Mouse (Mus musculus): ENCODE data around the gene Slc10a4.

Slc10a4 gene

DNA sequence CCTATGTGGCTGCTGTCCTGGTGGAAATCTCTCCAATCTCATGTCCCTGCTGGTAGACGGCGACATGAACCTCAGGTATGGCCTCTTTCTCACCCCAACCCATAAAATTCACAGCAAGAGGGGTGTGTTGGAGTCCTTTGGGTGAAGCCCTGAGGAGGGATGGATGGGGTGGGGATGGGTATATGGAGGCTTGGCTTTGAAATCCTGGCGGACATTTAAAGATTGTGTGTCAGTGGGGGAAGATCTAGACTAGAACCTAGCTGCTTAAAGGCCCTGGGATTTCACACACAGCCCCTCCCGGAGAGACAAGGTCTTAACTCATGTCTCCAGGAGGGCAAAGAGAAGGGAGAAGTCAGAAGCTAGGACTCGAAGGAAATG lies 888 bp downstream of the Slc10a4 start:
- TF ChIP-seq GATA4 (IDR thresholded peaks at IDR 0.05; ENCODE audit: insufficient replicate concordance, low read length) = no peak

DNA sequence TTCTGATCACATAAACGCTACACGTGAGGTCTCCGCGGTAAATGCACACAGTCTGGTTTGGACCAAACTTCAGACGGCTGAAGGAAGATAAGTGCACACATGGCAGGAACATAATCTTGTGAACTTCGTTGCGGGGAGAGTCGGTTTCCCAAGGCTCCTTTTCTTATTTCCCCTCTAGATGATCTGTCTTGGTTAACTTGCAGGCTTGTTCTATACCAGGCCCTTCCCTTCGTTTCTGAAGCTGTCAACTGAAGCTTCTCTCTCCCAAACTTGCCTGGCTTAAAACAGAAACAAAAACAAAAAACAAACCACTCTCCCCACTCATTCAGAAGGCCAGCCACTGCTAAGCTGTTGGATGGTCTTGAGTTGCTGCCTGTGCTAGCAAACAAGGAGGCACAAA lies 8.1 kb downstream of the Slc10a4 start:
- no peak for TF ChIP-seq GATA4 (IDR thresholded peaks at IDR 0.05; ENCODE audit: insufficient replicate concordance, low read length)

DNA sequence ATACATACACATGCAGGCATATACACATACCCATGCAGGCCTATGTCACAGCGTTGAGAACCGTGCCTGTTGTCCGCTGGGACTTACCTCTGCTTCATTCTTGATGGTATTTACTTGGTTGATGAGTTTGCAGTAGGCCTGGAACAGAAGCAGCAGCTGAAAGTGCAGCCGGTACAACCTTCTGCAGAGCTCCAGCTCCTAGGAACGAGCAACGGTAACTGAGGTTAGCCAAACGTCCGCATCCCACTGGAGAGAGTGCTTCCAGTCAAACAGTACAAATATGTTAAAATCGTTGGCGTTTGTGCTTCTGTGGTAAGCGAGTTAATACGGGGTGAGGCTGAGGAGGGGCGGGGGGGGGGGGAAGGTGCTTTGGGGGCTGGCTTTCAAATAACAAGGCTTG lies 17.1 kb downstream of the Slc10a4 start:
- no peak for TF ChIP-seq GATA4 (IDR thresholded peaks at IDR 0.05; ENCODE audit: insufficient replicate concordance, low read length)

DNA sequence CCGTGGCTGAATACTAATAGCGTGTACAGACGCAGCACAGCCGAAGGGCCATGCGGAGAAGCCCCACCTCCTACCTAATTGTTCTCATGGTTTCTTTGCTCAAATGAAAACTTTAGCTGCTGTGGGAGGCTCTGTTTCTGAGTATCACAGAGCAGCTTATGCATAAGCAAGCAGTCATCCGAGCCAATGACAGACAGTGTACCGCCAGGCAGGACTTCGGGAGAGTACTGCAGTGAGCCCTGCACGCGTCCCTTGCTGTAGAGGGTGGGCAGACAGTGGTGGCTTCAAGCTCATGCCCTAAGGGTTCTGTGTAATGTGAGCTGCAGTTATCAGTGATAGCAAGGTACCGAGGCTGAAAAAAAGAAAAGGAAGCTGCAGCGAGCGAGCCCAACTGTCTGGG lies 22.0 kb downstream of the Slc10a4 start:
- no peak for TF ChIP-seq GATA4 (IDR thresholded peaks at IDR 0.05; ENCODE audit: insufficient replicate concordance, low read length)

DNA sequence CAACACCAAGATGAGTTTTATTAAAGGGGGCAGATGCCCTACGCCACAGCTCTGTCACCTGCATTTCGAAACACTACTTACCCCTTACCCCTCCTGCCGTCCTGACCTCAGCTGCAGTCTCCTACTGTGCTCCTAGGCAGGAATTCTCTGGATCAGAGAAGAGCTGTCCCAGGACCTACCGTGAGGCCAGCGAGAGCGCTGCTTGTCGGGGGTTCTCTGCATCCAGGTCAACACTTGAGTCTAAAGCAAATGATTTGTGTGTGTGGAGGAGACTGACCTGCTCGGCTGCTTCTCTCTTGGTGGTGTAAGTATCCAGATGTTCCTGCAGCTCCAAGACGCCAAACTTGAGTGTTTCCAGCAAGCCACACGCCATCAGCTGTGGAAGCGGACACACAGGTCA lies 25.8 kb downstream of the Slc10a4 start:
- no peak for TF ChIP-seq GATA4 (IDR thresholded peaks at IDR 0.05; ENCODE audit: insufficient replicate concordance, low read length)

DNA sequence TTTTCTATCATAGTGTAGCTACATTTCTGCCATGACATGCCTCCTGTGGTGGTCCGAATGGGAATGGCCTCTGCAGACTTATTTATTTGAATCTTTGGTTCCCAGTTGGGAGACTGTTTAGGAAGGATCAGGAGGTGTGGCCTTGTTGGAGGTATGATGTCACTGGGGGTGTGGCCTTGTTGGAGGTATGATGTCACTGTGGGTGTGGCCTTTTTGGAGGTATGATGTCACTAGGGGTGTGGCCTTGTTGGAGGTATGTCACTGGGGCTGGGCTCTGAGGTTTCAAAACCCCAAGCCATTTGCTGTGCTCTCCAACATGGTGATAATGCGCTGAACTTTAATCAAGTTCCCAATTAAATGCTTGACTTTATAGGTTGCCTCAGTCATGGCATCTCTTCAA lies 37.4 kb downstream of the Slc10a4 start:
- no peak for TF ChIP-seq GATA4 (IDR thresholded peaks at IDR 0.05; ENCODE audit: insufficient replicate concordance, low read length)

DNA sequence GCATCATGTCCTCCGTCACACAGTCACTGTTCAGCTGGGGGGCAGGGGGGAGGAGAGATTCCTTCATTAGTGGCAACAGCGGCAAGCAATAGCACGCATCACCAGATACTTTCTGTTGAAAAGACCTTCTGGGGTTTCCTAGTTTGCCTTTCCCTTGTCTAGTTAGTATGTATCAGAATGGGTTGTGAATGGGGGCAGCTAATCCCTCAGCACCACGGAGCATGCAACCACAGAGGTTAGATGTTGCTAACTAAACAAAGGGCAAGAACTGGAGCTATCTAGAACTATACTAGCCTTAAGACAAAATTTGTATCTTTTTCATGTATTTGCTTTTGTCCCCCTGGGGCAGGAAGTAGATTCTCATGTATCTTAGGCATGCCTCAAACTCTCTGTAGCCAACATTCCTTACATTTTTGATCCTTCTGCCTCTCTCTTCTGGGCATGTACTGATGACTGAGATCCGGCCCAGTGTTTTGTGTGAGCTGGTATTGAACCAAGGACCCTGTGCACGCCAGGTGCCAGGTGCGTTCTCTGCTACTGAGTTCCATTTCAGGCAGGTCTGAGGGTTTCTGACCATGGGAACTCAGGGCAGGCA lies 41.1 kb downstream of the Slc10a4 start:
- no peak for TF ChIP-seq GATA4 (IDR thresholded peaks at IDR 0.05; ENCODE audit: insufficient replicate concordance, low read length)

DNA sequence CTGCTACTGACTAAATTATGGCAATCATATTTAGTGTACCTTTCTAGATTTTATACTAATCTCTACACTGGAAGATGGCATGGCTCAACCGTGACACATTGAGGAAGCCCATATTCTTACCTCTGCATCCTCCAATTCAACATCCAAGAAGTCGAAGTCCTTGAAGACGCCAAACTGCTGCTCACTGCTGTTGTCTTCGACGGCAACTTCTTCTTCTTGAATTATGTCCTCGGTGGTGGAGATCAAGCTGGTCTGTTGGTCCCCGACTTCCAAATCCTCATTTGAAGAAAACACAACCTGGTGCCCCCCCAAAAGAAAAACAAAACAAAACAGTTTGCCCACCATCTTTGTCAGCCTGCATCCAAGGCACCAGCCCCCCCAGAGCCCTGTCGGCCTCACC lies 47.2 kb downstream of the Slc10a4 start:
- TF ChIP-seq GATA4 (IDR thresholded peaks at IDR 0.05; ENCODE audit: insufficient replicate concordance, low read length) = no peak

DNA sequence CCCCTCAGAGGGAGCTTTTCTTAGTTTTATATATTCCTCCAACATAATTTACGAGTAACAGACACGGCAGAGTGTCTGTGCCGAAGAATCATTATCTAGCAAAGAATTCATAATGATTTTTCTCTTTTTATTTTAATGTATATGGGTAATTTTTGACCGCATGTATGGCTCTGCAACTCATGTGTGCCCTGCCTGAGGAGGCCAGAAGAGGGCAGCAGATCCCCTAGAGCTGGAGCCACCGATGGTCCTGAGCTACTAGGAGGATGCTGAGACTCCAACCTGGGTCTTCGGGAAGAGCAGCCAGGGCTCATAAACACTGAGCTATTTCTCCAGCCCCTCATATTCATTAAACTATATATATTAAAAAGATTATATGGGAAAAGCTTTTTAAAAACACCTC lies 49.8 kb downstream of the Slc10a4 start:
- no peak for TF ChIP-seq GATA4 (IDR thresholded peaks at IDR 0.05; ENCODE audit: insufficient replicate concordance, low read length)

DNA sequence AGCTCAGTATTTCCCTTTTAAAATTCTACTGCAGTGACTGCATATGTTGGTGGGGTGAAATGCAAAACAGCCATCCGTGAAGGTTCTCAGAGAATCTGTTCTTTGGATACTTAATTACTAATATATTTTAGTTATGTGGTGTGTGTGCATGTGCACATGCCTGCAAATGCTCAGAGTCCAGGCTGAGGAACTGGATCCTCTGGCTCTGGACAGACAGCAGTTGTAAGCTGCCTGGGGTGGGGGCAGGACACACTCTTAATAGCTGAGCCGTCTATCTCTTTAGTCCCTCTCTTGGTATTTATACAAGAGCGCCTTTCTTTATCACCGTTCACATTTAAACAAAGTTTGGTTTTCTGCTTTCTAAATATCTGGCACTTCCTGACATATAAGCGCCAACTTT lies 50.3 kb downstream of the Slc10a4 start:
- TF ChIP-seq GATA4 (IDR thresholded peaks at IDR 0.05; ENCODE audit: insufficient replicate concordance, low read length) = no peak

DNA sequence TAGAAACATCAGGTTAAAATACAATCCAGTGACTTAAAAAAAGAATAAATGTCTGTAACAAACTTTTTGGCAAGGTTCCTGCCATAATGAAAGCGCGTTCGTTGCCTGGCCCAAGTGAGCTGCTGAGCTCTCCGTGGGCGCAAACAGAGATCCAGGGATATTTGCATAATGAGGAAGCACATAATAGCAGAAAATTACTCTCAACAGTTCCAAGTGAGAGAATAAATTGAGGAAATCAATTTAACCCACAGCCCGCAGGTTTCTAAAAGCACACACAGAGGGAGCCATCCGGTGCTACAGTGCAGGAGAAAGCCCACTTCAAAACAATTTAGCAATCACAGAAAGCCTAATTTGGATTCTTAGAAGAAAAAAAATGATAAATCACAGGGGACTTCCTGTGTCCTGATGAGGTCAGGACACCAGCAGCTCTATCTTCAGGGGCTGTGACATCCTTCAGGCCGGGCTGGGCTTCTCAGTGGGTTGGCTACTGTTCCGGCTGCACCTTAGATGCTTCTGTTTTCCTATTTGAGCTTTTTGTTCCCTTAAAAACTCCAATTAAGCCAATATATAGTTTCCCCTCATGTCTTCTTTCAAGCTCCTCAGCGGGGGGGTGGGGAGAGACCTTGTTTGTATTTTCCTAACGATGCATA lies 54.9 kb downstream of the Slc10a4 start:
- no peak for TF ChIP-seq GATA4 (IDR thresholded peaks at IDR 0.05; ENCODE audit: insufficient replicate concordance, low read length)
